Mouse (Mus musculus): ENCODE results near the gene B4galnt4.

The B4galnt4 gene

GRCm38 (mm10) chr7:141121051-141121531 lies 60.2 kb downstream of the B4galnt4 start:
- DNase-seq (ENCODE audit: low read depth) = peak; percentile 78
